ENCODE assay signal across 18 mouse cellular contexts in the genomic region with DNA sequence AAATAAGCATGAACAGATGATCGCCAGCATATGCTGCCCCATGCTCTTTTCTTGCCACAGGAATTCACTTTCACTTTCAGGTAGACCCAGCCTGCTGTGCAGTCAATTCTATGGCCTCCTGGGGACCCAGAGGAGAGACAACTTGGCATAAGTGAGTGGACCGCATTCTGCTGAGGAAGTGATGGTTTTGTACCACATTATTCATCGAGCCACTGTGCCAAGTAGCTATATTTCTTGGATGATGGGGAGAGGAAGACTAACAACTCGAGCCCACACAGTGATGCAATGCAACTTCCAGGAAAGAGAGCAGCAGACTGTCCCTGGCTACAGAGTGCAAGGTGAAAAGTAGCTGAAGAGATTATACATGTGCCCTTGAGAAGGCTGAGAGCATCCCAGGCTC.
DNase-seq lines count a peak whose midpoint lies in the region; ATAC-seq and TF ChIP-seq lines count a peak whose summit lies in the region.
"Had no signal": no experiment of that assay in that cellular context is flagged by ENCODE, and none has a peak within 500 bp of the region (broad histone marks: within the 10 kb centered on the region; RNA-seq: fewer than 3 reads in every experiment).

No protein-coding gene starts in this region.

- H3K36me3 ChIP-seq in C2C12 (ENCODE audit: control insufficient read depth, insufficient read depth): no peaks in the 10 kb centered on the region
- H3K36me3 ChIP-seq: limb, embryonic 13.5 days; neural tube, embryonic 13.5 days; stomach, embryonic 15.5 days had no signal

- H3ac ChIP-seq in C2C12 (ENCODE audit: control insufficient read depth, insufficient read length, low read depth): no peak overlapping the region

- DNase-seq in frontal cortex, postnatal 36 days (ENCODE audit: low spot score in 2 of 2): peak; percentile 8 to 14
- DNase-seq in frontal cortex, postnatal 10 days (ENCODE audit: low spot score in 2 of 2): no peak
- peak; percentile 42 to 44 for DNase-seq in cerebellum, adult 18-20 months
- no peak for DNase-seq in spleen, postnatal 14 days (ENCODE audit: low spot score in 2 of 2)
- no peak for DNase-seq in lung, postnatal 10 days
- DNase-seq in urinary bladder, postnatal 14 days (ENCODE audit: low spot score): no peak
- DNase-seq: adrenal gland, postnatal 14 days; heart, postnatal 14 days; kidney, postnatal 14 days; lung, embryonic 14.5 days; midbrain, embryonic 14.5 days; thymus, postnatal 25 days had no signal

- H3K79me3 ChIP-seq in C2C12 (ENCODE audit: low read depth): no peaks in the 10 kb centered on the region

- peak; percentile 67 for ATAC-seq in granulocyte monocyte progenitor cell, adult 5-6 weeks (replicated peaks; ENCODE audit: poor library complexity, severe bottlenecking)
- ATAC-seq: CD4-positive, CD25-positive, alpha-beta regulatory T cell, adult 4 months had no signal

- no peaks in the 10 kb centered on the region for H3K27me3 ChIP-seq in C2C12 (ENCODE audit: control insufficient read depth, insufficient read depth, insufficient read length)
- H3K27me3 ChIP-seq: limb, embryonic 13.5 days; neural tube, embryonic 13.5 days; stomach, embryonic 15.5 days had no signal

- no peak for TF ChIP-seq CTCF in C2C12 (IDR thresholded peaks at IDR 0.05; ENCODE audit: control insufficient read depth, insufficient read depth, insufficient read length)

- H3K79me2 ChIP-seq in C2C12 (ENCODE audit: control insufficient read depth, insufficient read depth): no peaks in the 10 kb centered on the region

- no peak overlapping the region for H3K4me3 ChIP-seq in C2C12 (ENCODE audit: insufficient read depth, poor library complexity, severe bottlenecking)
- H3K4me3 ChIP-seq: limb, embryonic 13.5 days; neural tube, embryonic 13.5 days; stomach, embryonic 15.5 days had no signal

TF ChIP-seq in C2C12, 6 proteins besides CTCF, POLR2A, EP300 and RAD21:
- TF ChIP-seq MYOG (IDR thresholded peaks at IDR 0.05; ENCODE audit: control insufficient read depth, extremely low read depth, insufficient read length) (no peak), FOSL1 (IDR thresholded peaks at IDR 0.05; ENCODE audit: insufficient read depth, low read length, poor library complexity, severe bottlenecking) (no peak), CEBPB (IDR thresholded peaks at IDR 0.05; ENCODE audit: low read depth) (peak; percentile 80)

Comparison
In these comparisons a context has a peak if more than half of its experiments do, and no peak if none do; other contexts are left out.
1. DNase-seq: peak in frontal cortex, postnatal 36 days (2 of 2) and cerebellum, adult 18-20 months (2 of 2); none in frontal cortex, postnatal 10 days (0 of 2), spleen, postnatal 14 days (0 of 2), lung, postnatal 10 days (single experiment) and urinary bladder, postnatal 14 days (single experiment).